Mouse (Mus musculus): ENCODE data around the gene Mlh1.

DNA sequence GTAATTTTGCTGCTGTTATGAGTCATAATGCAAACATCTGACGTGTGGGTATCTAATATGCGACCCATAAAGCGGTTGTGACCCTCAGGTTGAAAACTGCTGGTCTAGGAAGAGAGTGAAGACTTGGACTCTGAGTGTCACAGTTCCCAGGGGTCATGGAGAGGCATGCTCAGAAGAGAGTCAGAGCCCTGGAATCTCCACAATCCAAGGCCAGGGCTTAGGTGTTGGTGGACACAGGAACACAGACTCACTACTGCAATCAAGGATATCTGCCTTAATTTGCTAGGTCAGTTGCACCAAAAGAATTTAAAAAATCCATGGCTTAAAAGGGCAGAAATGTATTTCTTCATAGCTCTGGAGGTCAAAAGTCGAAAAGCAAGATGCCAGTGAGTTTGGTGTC, 21.6 kb upstream of the Mlh1 start:
- TF ChIP-seq CTCF (IDR thresholded peaks at IDR 0.05; ENCODE audit: borderline replicate concordance, control insufficient read depth, extremely low read depth, insufficient read depth, low read length, poor library complexity) (no peak), POLR2A (IDR thresholded peaks at IDR 0.05; ENCODE audit: control insufficient read depth, extremely low read depth, insufficient read depth, low read length, poor library complexity) (no peak)

Data from thymus, adult 2 months (tissue).